Mouse (Mus musculus) adrenal gland, adult 18-20 months (tissue): ENCODE measurements around the gene 5330417C22Rik. TPM values are rescaled to one million over a fixed set of nuclear protein-coding genes. Genes with fewer than 3 reads are reported as not detected.
A peak's percentile ranks its signal among the peaks of the same experiment; 100 is the strongest.

Experiments
- DNase-seq, 2 experiments: peaks; one replicate each; pipeline ENCODE4 v3.0.0; 2021 to 2022; ENCODE audit warnings: low spot score in 2 of 2
- total RNA-seq, 2 experiments: library from RNA; stranded (reverse); gene quantifications; 1 replicate in 1 of 2; 2 replicates in 1 of 2; pipeline ENCODE4 v1.2.3; 2021

5330417C22Rik gene
- total RNA-seq, 2 experiments from 2014 or later = 1.8 to 4.0 TPM

- DNase-seq = no peak
Observed at GRCm38 (mm10) chr3:108467760-108468159, 68.6 kb downstream of the 5330417C22Rik start.

- peak; percentile 33 to 62 for DNase-seq
Observed at GRCm38 (mm10) chr3:108466425-108466824, 69.9 kb downstream of the 5330417C22Rik start.

DNA sequence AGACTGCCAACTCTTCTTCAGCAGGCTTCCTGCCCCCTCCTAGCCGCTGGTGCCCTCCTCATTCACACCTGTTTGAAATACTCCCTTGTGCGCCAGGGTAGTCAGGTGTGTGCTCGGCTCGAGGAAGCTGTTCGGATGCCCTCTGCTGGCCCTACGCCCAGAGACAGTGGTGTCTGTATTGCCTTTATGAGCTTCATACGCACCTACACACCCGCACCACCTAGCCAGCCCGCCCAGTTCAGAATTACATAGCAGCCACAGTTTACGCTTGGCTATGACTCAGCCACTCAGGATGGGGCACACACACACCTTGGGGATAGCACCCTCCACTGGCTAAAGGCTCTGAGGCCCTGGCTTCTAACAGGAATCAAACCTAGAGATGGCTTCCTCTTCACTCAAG lies 77.5 kb downstream of the 5330417C22Rik start:
- DNase-seq = no peak

- DNase-seq = no peak
Observed at GRCm38 (mm10) chr3:108458380-108458779, 78.0 kb downstream of the 5330417C22Rik start.

DNA sequence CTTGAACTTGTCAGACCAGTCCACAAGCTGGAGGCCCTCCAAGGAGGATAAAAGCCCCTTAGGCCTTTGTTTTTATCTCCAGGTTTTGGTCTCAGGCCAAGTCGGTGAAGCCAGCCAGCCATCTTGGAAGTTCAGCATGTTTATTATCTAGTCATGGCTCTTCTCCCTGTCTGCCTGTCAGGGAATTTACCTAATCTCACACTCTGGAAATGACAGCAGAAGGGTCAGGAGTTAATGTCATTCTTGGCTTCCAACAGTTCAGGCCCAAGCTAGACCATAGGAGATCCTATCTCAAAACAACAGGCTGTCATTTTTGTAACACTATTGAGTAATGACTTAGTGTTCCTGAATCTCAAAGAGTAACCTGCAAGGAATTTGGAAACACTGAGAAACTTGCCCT lies 82.2 kb downstream of the 5330417C22Rik start:
- no peak for DNase-seq

GRCm38 (mm10) chr3:108451969-108452368 lies 84.4 kb downstream of the 5330417C22Rik start:
- DNase-seq = no peak

GRCm38 (mm10) chr3:108445366-108445705 lies 91.0 kb downstream of the 5330417C22Rik start:
- no peak for DNase-seq

DNA sequence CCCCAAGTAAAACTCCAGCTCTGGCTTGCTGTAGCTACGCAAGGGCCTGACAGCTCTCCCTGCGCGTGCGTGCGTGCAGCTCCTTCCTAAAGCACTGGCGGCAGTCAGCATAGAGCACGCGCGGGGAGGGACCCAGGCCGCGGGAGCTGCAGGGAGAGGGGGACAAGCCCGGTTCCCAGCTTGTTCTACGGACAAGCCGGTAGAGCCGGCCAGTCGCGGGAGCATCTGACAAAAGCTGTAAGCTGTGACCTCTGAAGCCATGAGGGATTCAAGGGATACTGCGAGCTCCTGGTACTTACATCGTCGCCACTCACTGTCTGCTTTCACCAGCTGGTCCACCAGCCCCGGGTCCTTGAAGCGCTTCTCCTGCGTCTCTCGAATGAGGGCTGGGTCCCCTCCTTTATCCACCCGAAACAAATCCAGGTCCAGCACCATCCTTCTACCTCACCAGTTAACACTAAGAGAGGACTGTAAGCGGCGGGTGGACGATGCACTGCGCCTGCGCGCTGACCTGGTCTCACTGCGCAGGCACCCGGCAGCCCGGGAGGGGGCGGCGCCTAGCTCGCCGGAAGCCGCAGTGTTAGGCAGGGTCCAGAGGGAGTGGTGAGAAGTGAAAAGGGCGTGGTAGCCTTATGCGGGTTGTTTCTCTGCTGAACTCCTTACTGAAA lies 91.5 kb downstream of the 5330417C22Rik start, which contains the start of gene Sars:
Sars (minus strand) TSS at position 512 of the 668 bp plus-strand sequence.
- peak; percentile 88 to 90 for DNase-seq

DNA sequence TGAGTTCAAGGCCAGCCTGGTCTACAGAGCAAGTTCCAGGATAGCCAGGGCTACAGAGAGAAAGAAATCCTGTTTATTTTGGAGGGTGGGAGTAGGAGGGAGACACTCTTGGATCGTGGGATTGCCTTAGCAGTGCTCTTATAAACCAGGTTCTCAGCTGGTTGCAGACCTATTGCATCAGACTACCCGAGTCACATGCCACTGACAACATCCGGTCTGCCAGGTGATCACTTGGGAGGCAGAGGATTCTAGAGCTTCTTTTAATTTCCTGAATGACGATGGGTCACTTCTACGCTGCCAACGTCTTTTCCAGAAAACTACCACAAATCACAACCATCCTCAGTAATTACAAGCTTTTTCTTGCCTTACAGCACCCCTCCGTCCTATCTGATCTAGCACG lies 92.3 kb downstream of the 5330417C22Rik start:
- DNase-seq = peak; percentile 35 to 38

- no peak for DNase-seq
Observed at GRCm38 (mm10) chr3:108436380-108436714, 100.0 kb downstream of the 5330417C22Rik start.

DNA sequence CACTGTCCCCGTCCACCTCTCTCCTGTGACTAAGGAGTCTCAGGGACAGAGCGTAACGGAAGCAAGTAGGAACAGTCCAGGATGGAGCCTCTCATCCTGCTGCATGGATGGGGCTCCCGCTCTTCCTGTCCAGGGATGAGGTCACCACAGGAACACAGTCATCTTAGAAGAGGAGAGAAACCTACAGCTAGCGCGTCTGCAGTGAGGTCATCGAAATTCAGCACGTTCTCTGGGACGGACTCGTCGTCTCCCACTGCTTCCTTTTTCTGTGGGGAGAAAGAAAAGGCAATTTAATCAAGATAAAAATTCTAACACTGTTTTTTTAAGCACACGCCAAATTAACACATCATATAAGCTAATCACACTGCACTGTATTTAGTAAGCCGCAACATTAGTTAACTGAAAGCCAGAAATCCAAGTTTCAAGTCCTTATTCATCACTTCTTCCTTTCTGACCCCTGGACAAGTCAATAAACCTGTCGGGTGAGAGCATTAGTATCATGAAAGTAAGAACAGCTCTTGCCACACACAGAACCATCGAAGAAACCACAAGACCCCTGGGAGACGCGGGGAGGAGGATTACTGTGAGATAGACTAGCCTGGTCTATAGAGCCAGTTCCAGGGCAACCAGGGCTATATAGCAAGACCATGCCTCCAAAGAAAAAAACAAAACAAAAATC lies 100.5 kb downstream of the 5330417C22Rik start:
- no peak for DNase-seq

- no peak for DNase-seq
Observed at GRCm38 (mm10) chr3:108433881-108434495, 102.3 kb downstream of the 5330417C22Rik start.

DNA sequence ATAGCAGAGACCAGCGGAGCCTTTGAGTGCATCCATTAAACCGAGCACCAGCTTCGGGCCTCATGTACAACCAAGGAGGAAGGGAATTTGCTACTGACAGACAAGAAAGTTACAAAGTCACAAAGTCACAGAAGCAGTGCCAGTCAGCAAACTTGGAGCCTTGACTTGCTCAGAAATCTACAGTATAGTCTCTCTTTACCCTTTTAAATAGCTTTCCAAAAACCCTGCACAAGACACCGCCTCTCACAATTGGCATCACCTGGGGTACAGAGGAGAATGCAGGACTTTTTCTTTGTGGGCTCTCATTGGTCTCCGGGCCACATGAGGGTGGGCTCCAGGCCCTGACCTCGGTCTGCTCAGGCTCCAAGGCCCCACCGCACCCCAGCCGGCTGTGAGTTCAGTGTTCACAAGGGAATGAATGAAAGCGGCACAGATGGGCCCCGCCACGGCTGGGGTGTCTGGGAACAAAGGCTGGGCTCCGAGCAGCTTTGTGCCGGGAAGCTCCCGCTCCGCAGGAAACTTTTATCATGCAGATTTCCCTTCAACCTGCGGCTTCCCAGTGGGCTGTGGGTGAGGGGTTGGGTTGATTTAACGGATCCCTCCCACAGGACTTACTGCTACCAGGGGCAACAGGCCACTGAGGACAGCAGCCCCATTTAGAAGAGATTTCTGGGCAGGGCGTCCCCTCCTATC lies 103.0 kb downstream of the 5330417C22Rik start:
- DNase-seq = no peak

- no peak for DNase-seq
Observed at GRCm38 (mm10) chr3:108432542-108433187, 103.7 kb downstream of the 5330417C22Rik start.

GRCm38 (mm10) chr3:108425624-108426018 lies 110.7 kb downstream of the 5330417C22Rik start:
- DNase-seq = no peak

GRCm38 (mm10) chr3:108424944-108425623 lies 111.3 kb downstream of the 5330417C22Rik start:
- no peak for DNase-seq

DNA sequence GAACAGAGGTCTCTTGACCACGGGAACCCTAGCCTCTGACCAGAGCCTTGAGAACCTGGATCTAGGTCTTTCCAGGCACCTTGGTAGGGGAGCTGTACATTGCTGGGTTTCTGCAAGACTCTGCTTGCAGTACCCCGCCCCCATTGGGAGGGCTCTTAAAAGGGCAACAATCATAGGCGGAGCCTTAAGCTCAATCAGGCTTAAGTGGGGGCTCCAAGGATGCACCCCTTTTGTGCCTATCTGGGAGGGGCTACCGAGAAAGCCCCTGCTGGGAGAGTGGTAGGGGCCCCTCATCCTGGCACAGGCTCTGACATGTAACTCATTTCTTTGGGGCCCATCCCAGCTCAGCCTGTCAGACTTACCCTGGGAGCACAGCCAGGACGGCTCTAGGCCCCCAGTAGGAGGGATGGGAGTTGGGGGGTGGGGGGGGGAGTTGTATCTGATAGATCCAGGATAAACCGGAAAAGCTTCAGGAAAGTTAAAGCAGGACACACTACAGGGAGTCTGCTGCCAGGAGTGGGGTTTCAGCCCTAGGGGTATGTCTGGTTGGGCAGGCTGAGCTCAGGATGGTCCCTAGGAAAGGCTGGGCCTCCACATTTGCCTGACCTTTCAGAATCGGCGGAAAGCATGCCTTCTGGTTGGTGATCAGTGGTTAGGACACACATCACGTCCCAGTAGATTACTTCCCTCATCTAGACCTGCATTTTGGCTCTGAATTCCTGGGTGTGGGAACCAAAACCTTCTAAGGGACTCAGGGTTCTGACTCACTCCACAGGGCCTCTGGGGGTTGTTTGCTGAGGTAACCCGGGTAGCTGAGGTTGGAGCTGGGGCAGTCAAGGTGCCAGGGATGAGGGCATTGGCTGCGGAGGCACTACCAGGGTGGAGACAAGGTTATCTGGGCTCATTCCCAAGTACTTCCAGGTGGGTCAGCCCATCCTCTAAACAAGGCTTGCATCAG lies 112.2 kb downstream of the 5330417C22Rik start:
- peak in 1 of 2 experiments; percentile 19 for DNase-seq

GRCm38 (mm10) chr3:108423006-108423405 lies 113.3 kb downstream of the 5330417C22Rik start:
- DNase-seq = no peak

DNA sequence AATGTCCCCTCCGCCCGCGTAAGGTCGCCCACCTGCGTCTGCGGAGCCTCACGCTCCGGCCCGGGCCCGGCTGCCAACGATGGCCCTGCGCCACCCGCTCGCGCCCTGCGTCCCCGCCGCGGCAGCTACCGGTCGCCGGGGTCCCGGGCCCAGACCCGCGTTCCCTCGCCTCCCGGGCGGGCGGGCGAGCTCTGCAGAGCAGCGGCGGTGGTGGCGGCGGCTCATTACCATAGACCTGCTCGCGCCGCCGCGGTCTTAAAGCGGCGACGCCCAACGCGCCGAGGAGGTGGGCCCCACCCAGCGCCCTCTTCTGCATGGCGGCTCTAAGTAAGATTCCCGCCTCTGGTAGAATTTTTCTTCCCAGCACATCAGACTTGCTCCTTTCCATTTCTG lies 120.5 kb downstream of the 5330417C22Rik start:
- peak; percentile 60 to 70 for DNase-seq
